Mouse (Mus musculus) cerebellum, postnatal 36 days (tissue): ENCODE data around the gene Uhrf1.
A peak's percentile ranks its signal among the peaks of the same experiment; 100 is the strongest.

Source experiments
- DNase-seq, 2 experiments: peaks; one replicate each; pipeline ENCODE4 v3.0.0; 2021 to 2022; ENCODE audit warnings: mixed read lengths in 2 of 2

Gene Uhrf1

GRCm38 (mm10) chr17:56276643-56277566 lies 26.2 kb upstream of the Uhrf1 start, which contains the start of gene Ticam1:
Gene Ticam1 (minus strand): TSS chr17:56276786.
- DNase-seq, result peak; percentile 66 to 67

GRCm38 (mm10) chr17:56277567-56277893 lies 25.6 kb upstream of the Uhrf1 start:
- DNase-seq, result no peak

- DNase-seq, result no peak
Observed at GRCm38 (mm10) chr17:56278340-56278739, 24.8 kb upstream of the Uhrf1 start.

GRCm38 (mm10) chr17:56279481-56280155 lies 23.5 kb upstream of the Uhrf1 start:
- DNase-seq, result no peak

GRCm38 (mm10) chr17:56281193-56281592 lies 21.9 kb upstream of the Uhrf1 start:
- no peak for DNase-seq

GRCm38 (mm10) chr17:56282802-56283201 lies 20.3 kb upstream of the Uhrf1 start:
- no peak for DNase-seq

GRCm38 (mm10) chr17:56283316-56283715 lies 19.8 kb upstream of the Uhrf1 start:
- no peak for DNase-seq

- no peak for DNase-seq
Observed at GRCm38 (mm10) chr17:56285995-56286394, 17.1 kb upstream of the Uhrf1 start.

- DNase-seq, result no peak
Observed at GRCm38 (mm10) chr17:56287830-56288229, 15.3 kb upstream of the Uhrf1 start.

GRCm38 (mm10) chr17:56288866-56289265 lies 14.3 kb upstream of the Uhrf1 start:
- DNase-seq, result no peak

- DNase-seq, result no peak
Observed at GRCm38 (mm10) chr17:56289371-56290331, 13.5 kb upstream of the Uhrf1 start.

- DNase-seq, result peak; percentile 38 to 52
Observed at GRCm38 (mm10) chr17:56290388-56291170, 12.5 kb upstream of the Uhrf1 start.

- peak; percentile 66 to 74 for DNase-seq
Observed at GRCm38 (mm10) chr17:56291171-56291511, 12.0 kb upstream of the Uhrf1 start.

GRCm38 (mm10) chr17:56291826-56292475 lies 11.2 kb upstream of the Uhrf1 start:
- no peak for DNase-seq

- peak in 1 of 2 experiments; percentile 29 for DNase-seq
Observed at GRCm38 (mm10) chr17:56292531-56293222, 10.4 kb upstream of the Uhrf1 start, which contains the start of gene Plin3. Gene Plin3 (minus strand): TSS chr17:56292873.

GRCm38 (mm10) chr17:56293291-56293690 lies 9.8 kb upstream of the Uhrf1 start:
- DNase-seq, result no peak

GRCm38 (mm10) chr17:56294241-56294640 lies 8.9 kb upstream of the Uhrf1 start:
- DNase-seq, result peak; percentile 62 to 70

GRCm38 (mm10) chr17:56296201-56296600 lies 6.9 kb upstream of the Uhrf1 start:
- DNase-seq, result no peak

- DNase-seq, result no peak
Observed at GRCm38 (mm10) chr17:56298238-56298637, 4.9 kb upstream of the Uhrf1 start.

GRCm38 (mm10) chr17:56300186-56300585 lies 2.9 kb upstream of the Uhrf1 start, which contains the start of gene Arrdc5:
Gene Arrdc5 (minus strand): TSS chr17:56300286.
- DNase-seq, result no peak
